Mouse (Mus musculus): ENCODE results near the gene Gpsm1. TPM values are rescaled to one million over a fixed set of nuclear protein-coding genes. Genes with fewer than 3 reads are reported as not detected.

Gene Gpsm1
- polyA plus RNA-seq (2015; fragmentation: Illumina TruSeq; extraction: RNeasy Lipid Tissue Mini Kit (QIAGEN cat#74804); ENCODE audit: insufficient read depth, low read depth, low replicate concordance): 23.9 TPM

GRCm38 (mm10) chr2:26315072-26315924, at the start of gene Gpsm1:
Gpsm1 (plus strand) TSS chr2:26315515.

GRCm38 (mm10) chr2:26294457-26294856, 20.9 kb upstream of the Gpsm1 start, which contains the start of gene Ccdc187:
Ccdc187 (minus strand) TSS chr2:26294557.

GRCm38 (mm10) chr2:26351358-26352290, 36.3 kb downstream of the Gpsm1 start, which contains the start of gene Dnlz:
Dnlz (minus strand) TSS chr2:26352110.

GRCm38 (mm10) chr2:26360772-26361171, 45.5 kb downstream of the Gpsm1 start, which contains the start of gene Card9:
Card9 (minus strand) TSS chr2:26360918.

GRCm38 (mm10) chr2:26380131-26380771, 64.9 kb downstream of the Gpsm1 start, which contains the start of gene Snapc4:
Snapc4 (minus strand) TSS chr2:26380653.

GRCm38 (mm10) chr2:26389154-26389690, 73.9 kb downstream of the Gpsm1 start, which contains the start of the genes Entr1 and Pmpca:
Entr1 (minus strand) TSS chr2:26389316.
Pmpca (plus strand) TSS chr2:26389339.

Other genes starting within 250 kb of the Gpsm1 start
- gene Nacc2, start 192.3 kb upstream of the Gpsm1 start, polyA plus RNA-seq (2015; fragmentation: Illumina TruSeq; extraction: RNeasy Lipid Tissue Mini Kit (QIAGEN cat#74804); ENCODE audit: insufficient read depth, low read depth, low replicate concordance): 5.5 TPM
- gene Lhx3, start 107.2 kb upstream of the Gpsm1 start, polyA plus RNA-seq (2015; fragmentation: Illumina TruSeq; extraction: RNeasy Lipid Tissue Mini Kit (QIAGEN cat#74804); ENCODE audit: insufficient read depth, low read depth, low replicate concordance): 0.55 TPM
- gene Qsox2, start 78.0 kb upstream of the Gpsm1 start, polyA plus RNA-seq (2015; fragmentation: Illumina TruSeq; extraction: RNeasy Lipid Tissue Mini Kit (QIAGEN cat#74804); ENCODE audit: insufficient read depth, low read depth, low replicate concordance): 15.2 TPM
- gene Ccdc187, start 21.0 kb upstream of the Gpsm1 start, polyA plus RNA-seq (2015; fragmentation: Illumina TruSeq; extraction: RNeasy Lipid Tissue Mini Kit (QIAGEN cat#74804); ENCODE audit: insufficient read depth, low read depth, low replicate concordance): 0.30 TPM
- gene Dnlz, start 36.6 kb downstream of the Gpsm1 start, polyA plus RNA-seq (2015; fragmentation: Illumina TruSeq; extraction: RNeasy Lipid Tissue Mini Kit (QIAGEN cat#74804); ENCODE audit: insufficient read depth, low read depth, low replicate concordance): 4.9 TPM
- 1.7 TPM for gene Card9, start 45.4 kb downstream of the Gpsm1 start, polyA plus RNA-seq (2015; fragmentation: Illumina TruSeq; extraction: RNeasy Lipid Tissue Mini Kit (QIAGEN cat#74804); ENCODE audit: insufficient read depth, low read depth, low replicate concordance)
- gene Snapc4, start 65.1 kb downstream of the Gpsm1 start, polyA plus RNA-seq (2015; fragmentation: Illumina TruSeq; extraction: RNeasy Lipid Tissue Mini Kit (QIAGEN cat#74804); ENCODE audit: insufficient read depth, low read depth, low replicate concordance): 22.5 TPM
- gene Entr1, start 73.8 kb downstream of the Gpsm1 start, polyA plus RNA-seq (2015; fragmentation: Illumina TruSeq; extraction: RNeasy Lipid Tissue Mini Kit (QIAGEN cat#74804); ENCODE audit: insufficient read depth, low read depth, low replicate concordance): 38.2 TPM
- 14.2 TPM for gene Pmpca, start 73.8 kb downstream of the Gpsm1 start, polyA plus RNA-seq (2015; fragmentation: Illumina TruSeq; extraction: RNeasy Lipid Tissue Mini Kit (QIAGEN cat#74804); ENCODE audit: insufficient read depth, low read depth, low replicate concordance)
- 4.4 TPM for gene Inpp5e, start 93.7 kb downstream of the Gpsm1 start, polyA plus RNA-seq (2015; fragmentation: Illumina TruSeq; extraction: RNeasy Lipid Tissue Mini Kit (QIAGEN cat#74804); ENCODE audit: insufficient read depth, low read depth, low replicate concordance)
- 18.6 TPM for gene Sec16a, start 129.7 kb downstream of the Gpsm1 start, polyA plus RNA-seq (2015; fragmentation: Illumina TruSeq; extraction: RNeasy Lipid Tissue Mini Kit (QIAGEN cat#74804); ENCODE audit: insufficient read depth, low read depth, low replicate concordance)
- 9.8 TPM for gene Notch1, start 201.1 kb downstream of the Gpsm1 start, polyA plus RNA-seq (2015; fragmentation: Illumina TruSeq; extraction: RNeasy Lipid Tissue Mini Kit (QIAGEN cat#74804); ENCODE audit: insufficient read depth, low read depth, low replicate concordance)

Data from pancreas, adult 10 weeks (tissue).